Mouse (Mus musculus) liver, adult (tissue): ENCODE measurements at regions not wholly inside any gene's neighbourhood (a gene's known extent, or its start where the extent isn't known, plus 50 kb on each side); places are given as distances from the start of the nearest gene placed in this dataset.
A peak's percentile ranks its signal among the peaks of the same experiment; 100 is the strongest.

Source experiments
- GATA4 ChIP-seq: IDR thresholded peaks from 2 replicates; pipeline ENCODE4 v1.6.1; 2014; ENCODE audit warnings: mild to moderate bottlenecking, low read length; ENCODE audit not compliant: insufficient replicate concordance

GRCm38 (mm10) chr4:55231522-55231921, 118.3 kb upstream of the Rad23b start:
- no peak for TF ChIP-seq GATA4

DNA sequence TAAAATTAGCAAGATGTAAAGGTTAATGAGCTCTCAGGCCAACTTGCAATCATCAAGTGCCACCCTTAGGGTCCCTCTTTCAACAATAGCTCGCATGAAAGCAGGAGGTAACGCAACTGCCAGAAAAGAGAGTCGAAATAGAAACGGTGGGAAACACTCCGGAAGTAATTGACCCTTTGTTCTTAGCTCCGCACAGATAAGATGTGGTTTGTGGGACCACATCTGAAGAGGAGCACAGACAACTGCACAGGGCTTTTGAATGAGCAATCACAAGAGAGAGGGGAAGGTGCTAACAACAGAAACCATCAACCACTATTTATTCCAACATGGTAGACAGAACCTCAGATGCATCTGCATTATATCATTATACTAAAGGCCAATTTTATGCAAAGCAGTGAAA, 112.0 kb upstream of the Rad23b start:
- TF ChIP-seq GATA4 = no peak

GRCm38 (mm10) chr4:55240450-55240849, 109.4 kb upstream of the Rad23b start:
- TF ChIP-seq GATA4 = no peak

- TF ChIP-seq GATA4 = peak; percentile 64; the same call in 1 of the 2 replicates
Measured at GRCm38 (mm10) chr4:55242331-55242730, 107.5 kb upstream of the Rad23b start.

DNA sequence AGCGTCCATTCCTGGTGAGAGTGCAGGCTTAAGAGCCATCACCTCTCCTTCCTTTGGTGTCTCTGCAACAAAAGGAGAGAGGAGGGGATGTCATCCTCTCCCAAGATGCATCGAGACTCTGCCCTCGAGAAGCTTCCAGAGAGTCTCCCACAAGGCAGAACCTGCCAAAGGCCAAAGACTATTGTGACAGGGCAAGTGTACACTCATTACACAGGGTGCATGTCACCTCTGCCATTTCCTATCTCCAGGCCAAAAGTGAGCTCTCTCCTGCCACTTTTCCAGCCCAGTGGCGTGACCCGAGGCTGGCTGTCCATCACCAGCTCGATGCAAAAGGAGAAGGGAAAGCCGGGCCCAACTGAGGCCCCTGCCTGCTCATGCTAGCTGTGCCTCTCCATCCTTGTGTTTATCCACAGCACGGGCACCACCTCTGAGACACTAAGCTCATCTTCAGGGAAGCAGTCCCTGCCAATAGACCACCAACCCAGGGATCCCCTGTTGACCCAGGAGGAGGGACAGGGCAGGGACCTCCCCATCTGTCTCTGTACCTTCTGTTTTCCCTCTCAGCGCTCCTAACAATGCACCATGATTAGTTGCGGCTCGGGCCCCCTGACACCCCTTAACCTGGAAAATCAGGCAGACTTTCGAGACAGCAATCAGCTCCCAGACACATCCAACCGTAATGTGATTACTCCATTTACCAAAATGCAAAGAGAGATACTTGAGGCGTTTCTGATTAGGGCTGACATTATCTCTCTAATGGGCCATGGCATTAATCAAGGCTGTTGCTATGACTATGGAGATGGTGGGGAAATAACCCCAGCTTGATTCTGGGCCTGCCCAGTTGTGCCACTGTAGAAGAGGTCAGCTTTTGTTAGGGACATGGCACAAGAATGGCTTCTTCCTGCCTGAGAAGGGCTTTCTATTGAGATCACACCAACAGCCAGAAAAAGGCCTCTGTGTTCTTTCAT, 106.5 kb upstream of the Rad23b start:
- TF ChIP-seq GATA4 = peak; percentile 31; the same call in 1 of the 2 replicates

DNA sequence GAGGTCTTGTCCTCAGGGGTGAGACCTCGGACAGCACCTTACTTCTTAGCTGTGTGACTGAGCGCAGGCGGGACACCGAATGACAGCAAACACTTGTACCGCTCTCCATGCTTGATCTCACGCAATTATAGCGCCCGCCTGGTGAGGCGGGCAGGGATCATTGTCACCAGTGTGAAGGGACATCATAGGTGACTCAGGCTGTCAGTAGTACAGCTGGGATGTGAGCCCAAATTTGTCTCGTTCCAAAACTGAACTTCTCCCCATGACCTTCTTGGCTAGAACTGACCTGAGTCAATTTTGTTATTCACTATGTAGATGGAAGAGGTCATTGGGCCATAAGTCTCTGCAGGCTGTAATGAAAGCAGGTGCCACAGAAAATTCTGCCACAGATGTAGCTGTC, 104.1 kb upstream of the Rad23b start:
- no peak for TF ChIP-seq GATA4

DNA sequence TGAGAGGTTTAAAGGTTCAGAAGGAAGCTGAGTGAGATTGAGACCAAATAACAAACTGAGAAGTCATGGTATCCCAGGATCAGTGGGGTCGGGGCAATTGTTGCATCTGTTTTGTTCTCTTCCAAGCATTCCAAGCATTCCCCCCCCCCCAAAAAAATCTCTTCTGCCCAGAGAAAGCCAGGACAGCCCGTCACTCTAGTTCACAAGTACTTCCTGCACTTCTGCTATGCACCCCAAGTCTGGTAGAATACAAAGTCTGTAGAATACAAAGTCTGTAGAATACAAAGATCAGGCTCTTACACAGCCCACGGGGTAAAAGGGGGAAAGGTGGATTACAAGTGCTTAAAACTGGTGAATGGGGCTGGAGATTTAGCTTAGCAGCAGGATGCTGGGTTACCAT, 99.5 kb upstream of the Rad23b start:
- TF ChIP-seq GATA4 = no peak

DNA sequence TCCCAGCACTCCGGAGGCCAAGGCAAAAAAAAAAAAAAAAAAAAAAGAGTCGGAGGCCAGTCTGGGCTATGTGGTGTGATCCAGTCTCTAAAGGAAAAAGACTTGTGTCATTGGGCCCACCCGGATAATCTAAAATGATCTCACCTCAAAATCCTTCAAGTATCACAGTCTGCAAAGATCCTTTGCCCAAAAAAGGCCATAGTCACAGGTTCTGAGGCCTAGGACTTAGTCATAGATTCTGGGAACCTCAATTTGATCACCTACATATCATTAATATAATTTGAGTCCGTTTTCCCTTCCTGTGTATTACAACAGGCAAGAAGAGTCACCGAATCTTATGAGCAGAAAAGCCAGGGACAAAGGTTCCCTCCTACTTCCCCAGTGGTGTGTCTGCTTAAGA, 98.3 kb upstream of the Rad23b start:
- TF ChIP-seq GATA4 = no peak

GRCm38 (mm10) chr4:55253769-55254168, 96.1 kb upstream of the Rad23b start:
- TF ChIP-seq GATA4 = no peak

DNA sequence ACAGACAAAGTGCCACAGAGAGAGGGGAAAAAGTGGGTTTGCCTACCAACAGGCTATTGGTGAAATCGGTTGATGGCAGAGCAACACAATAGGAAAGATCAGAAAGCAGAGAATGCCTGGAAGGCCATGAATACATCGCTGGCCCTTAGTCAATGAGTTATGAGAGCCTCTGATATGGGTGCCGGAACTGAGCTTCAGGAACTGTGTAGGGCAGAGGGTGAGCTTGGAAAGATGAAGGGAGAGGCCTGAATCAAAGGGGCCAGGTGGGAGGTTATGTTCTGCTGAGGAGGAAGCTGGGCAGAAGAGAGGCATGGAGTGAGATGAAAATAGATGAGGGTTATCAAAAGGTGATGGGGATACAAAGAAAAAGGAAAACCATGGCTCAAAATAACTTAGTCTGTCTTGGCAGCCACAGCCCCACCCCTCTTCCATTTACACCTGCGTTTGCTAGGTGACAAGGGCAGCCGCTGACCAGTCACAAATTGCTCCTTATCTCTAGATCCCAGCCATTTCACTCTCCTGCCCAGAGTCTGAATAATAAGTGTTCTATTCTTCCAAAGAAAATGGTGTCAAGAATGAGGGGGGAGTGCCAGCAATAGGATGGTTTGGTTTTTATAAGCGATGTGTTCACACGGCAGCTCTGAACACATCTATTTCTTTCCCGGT, 77.7 kb upstream of the Rad23b start:
- TF ChIP-seq GATA4 = no peak

DNA sequence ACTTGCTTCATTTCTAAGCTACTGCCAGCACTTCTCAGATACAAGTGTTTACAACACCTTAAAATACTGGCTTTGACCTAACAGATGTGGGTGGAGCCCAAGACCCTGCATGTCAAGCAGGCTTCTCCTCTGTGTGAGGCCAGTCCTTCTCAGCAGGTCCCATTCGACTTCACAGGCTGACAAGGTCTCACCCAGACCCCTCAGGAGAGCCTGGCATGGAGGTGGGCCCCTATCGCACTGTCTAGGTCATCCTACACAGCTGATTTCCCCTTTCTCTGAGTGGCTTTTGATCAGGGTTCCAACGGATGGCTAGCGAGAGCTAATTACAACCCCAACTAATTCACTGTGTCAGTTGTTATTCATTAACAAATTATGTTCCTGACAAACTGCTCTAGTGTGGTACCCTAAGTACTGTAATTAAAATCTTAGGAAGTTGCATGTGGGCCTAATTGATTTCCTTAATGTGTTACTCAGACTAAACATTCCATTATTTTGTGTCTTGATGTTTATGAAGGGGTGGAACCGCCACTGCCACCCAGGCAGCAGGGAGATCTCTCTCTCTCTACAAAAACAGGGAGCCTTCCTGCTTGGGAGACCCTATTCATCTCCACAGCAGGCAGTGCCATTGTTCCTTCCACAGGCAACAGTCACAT, 73.4 kb upstream of the Rad23b start:
- TF ChIP-seq GATA4 = no peak

- no peak for TF ChIP-seq GATA4
Measured at GRCm38 (mm10) chr4:55280706-55281105, 69.1 kb upstream of the Rad23b start.

GRCm38 (mm10) chr4:55281486-55282096, 68.3 kb upstream of the Rad23b start:
- no peak for TF ChIP-seq GATA4

DNA sequence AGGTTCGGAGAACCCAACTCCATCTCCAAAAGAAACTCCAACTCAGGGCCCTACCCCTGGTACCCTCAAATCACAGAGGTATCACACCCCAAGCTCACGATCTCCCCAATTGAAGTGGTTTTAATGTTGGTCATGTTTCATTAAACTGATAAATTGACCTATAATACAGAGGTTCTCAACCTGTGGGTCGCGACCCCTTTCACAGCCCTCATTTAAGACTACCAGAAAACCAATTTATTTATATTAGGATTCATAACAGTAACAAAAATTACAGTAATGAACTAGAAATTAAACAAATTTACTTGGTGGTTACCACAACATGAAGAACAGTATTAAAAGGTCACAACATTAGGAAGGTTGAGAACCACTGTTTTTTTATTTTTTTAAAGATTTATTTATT, 67.4 kb upstream of the Rad23b start:
- no peak for TF ChIP-seq GATA4

- TF ChIP-seq GATA4 = no peak
Measured at GRCm38 (mm10) chr4:55284722-55285225, 65.1 kb upstream of the Rad23b start.
